Mouse (Mus musculus) left cerebral cortex, adult 18-20 months (tissue): Measurements from ENCODE around the gene Zfp523. TPM values are rescaled to one million over a fixed set of nuclear protein-coding genes. Genes with fewer than 3 reads are reported as not detected.

ENCODE experiments used
- DNase-seq, 2 experiments: peaks; one replicate each; pipeline ENCODE4 v3.0.0; 2021 to 2022; ENCODE audit warnings: low spot score in 2 of 2, mixed read lengths in 1 of 2
- total RNA-seq, 2 experiments: library from RNA; stranded (reverse); gene quantifications; 2 replicates each; pipeline ENCODE4 v1.2.3; 2021

Gene Zfp523
- total RNA-seq, 2 experiments from 2014 or later: 111 to 116 TPM

DNA sequence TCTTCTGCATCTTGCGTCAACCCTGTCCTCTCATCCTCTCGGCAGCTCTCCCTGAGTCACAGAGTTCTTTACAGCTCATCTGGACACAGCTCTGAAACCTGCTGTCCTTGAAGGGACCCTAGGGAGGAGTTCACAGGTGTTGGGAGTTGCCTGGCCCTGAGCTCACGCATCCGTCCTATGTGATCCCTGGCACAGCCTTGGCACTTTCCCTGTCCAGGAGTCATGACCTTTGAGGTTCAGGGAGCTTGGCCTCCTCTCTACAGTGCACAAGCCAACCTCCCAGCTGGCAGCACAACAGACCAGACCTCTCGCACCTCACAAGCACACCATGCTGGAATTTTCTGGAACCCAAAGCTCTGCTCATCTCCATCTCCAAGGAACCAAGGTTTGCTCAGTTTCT is 63.9 kb downstream of the Zfp523 start:
- DNase-seq: no peak

DNA sequence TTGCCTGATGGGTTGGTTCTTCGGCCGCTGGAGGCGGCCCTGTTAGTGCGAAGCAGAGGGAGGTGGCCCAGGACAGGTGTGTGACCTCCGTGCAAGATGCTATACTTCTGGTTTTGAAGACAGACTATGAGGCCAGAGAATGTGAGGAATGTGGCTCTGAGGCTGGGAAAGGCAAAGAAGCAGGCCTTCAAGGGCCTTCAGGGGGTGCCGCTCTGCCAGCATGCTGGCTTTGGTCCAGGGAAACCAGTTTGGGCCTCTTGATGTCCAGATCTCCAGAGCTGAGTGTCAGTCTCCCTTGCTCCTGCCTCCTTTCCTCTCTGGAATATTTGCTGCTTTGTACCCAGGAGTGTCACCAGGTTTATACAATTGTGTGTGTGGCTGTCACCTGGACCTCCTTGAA is 65.4 kb downstream of the Zfp523 start:
- DNase-seq: no peak

DNA sequence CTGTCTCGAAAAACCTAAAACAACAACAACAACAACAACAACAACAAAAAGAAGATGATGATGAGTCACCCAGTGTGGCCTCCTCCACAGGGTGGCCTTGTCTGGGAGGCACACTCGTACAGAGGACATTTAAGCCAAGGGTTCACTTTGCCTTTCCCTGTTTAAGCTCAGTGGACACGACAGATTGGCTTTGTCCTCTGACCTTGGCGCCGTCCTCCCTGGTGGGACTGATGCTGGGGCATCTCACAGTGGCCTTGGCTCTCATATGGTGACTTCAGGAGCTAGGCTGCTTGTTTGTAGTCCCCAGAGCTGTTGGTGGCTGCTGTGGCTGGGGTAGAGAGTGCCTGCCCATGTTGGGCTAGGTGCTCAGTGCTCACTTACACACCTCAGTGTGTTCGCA is 67.3 kb downstream of the Zfp523 start:
- no peak for DNase-seq

DNA sequence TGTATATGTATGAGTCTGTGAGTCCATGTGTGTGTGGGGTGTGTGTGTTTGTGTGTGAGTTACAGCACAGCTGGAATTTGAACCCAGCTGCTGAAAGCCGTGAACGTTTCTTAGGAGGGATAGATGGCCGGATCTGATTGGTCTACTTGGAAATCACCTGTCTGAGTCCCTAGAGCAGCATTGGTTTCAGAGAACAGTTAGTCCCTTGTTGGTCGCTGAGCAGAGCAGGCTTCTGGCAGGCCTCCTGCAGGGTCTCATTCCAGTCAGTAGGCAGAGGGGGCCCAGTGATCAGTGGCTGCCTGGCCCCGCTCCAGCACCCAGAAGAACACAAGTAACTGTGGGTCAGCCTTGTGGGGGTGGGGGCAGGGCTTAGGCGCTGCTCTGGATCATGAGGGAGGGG is 67.8 kb downstream of the Zfp523 start:
- DNase-seq: no peak

DNA sequence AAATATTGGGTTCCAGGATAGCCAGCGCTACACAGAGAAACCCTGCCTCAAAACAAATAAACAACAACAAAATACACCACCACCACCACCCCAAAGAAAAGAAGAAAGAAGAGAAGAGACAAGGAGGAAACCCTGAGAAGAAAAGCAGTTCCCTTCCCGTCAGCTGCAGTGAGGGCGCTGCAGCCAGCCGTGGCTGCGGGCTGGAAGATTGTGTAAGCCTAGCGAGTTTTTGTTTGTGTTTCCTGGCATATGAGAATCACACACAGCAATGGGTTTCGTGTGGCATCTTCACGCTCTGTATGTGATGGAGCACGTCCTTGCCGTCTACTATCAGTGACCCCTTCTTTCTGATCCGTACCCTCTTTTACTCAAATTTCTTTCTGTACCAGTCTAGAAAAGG is 69.7 kb downstream of the Zfp523 start:
- no peak for DNase-seq

DNA sequence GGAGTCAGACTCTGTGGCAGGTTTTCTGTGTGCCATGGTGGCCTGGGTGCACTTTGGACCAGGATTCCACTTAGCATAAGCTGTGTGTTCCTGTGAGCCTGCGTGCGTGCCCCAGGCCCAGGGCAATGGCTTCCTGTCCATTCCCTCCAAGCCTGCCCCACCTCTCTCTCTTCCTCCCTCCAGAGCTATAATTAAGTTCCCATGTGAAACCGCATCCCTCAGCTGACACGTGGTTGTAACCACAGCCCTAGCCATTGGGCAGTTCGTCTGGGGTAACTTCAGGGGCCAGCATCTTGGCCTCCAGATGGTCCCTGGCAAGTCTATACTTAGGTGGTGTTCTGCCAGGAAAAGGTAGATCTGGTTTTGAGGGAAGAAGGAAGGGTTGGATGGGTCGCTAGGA is 70.7 kb downstream of the Zfp523 start:
- no peak for DNase-seq

DNA sequence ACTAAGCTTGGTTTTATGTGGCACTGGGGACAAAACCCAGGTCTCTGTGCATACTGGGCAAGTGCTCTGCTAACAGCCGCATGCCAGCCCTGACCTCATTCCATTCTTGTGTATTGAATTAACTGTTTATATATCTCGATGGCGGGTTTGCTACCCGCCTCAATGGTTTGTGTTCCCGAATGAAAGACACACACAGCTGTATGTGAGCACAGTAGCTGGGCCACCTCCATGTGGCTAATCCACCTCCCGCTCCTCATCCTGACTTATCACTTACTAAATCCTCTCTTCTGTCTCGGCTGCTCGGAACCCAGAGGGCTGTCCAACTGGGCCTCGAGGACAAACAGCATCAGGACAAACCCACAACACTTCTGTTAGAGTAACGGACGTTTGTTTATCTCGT is 72.1 kb downstream of the Zfp523 start:
- no peak for DNase-seq

DNA sequence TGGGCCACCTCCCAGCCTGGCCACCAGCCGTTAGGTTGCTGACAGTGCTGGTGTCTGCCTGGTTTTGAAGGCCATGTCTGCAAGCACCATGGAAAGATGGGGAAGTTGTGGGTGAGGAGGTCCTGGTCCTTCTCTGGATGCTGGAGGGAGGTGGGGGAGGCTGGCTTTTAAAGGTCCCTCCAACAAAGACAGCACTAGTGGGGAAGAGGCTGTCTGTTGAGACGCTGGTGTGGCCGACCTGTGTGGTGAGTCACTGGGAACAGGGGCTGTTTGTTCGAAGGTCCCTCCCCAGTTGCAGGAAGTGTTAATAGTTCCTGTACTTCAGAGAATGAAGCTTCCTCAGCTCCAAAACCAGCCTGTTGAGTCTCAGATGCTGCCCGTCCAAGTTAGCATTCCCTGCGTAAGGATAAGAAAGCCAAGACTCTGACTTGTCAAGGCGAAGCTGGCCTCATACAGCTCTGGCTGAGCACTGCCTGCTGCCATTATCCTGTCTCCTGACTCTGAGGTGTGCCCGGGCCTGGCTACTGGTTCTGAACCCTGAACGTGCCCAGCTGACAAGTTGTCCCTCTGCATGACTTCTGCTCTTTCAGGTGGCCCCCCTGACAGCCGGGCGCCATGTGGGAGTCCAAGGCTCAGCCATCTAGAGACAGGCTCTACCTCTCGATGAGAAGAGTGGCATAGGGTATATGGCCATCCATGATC is 74.8 kb downstream of the Zfp523 start:
- DNase-seq: no peak

DNA sequence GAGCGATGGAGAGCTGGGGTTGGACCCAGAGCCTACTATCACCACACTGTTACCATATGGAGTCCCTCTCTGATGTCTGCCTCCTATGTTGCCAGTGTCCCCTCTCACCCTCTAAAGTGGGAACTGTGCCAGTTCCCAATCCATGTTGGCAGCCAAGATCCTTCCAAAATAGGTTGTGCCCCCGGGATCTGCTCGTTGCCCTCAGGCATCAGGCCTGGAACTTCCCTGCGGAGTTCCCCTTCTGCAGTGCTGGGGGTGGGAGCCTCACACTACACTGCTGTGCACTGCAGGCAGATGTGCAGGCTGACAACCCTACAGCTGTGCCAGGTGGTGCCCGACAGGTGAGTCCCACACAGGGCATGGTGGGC is 75.3 kb downstream of the Zfp523 start:
- DNase-seq: no peak

DNA sequence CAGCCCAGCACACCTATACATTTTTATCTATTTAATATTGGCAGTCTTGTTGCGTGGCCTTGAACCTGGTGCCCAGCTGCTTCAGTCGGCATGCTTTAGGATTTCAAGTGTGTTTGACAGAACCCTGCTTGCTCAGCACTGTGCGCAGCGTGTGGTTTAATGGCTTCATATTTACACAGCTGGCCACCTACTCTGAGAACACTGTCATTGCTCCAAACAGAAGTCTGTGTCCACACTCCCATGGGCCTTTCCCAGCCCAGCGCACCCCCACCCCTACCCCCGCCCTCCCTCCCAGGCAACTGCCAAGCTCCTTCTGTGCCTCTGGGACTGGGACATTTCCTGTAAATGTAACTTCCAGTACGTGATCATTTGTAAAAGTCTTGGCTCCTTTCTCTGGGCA is 76.3 kb downstream of the Zfp523 start:
- no peak for DNase-seq

DNA sequence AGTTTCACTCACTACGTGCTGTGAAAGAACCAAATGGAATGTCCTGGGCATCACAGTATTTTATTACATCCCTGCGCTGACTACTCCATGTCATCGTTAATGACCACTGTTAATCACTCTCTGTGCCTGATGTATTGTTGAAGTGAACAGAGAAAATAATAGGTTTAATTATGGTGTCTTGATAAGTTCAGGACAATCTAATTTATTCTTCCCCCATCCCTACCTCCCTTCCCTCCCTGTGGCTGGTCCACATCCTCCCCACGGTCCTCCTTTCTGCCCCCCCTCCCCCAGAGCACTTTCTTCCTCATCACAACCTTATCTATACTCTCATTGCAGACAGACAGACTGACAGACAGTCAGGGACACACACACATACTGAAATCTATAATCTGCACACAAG is 77.9 kb downstream of the Zfp523 start:
- DNase-seq: no peak

Other genes with a start within 250 kb of the Zfp523 start
- gene Tcp11, start 96.5 kb upstream of the Zfp523 start, total RNA-seq: 1 to 10 TPM in 1 of 2 experiments, under 1 TPM in 1; 0.68 to 1.1 TPM
- 1 to 10 TPM; 2.8 to 2.9 TPM for gene Scube3, start 35.0 kb upstream of the Zfp523 start, total RNA-seq
- gene Def6, start 30.6 kb downstream of the Zfp523 start, total RNA-seq: 1 to 10 TPM; 3.1 to 4.1 TPM
- 10 to 100 TPM; 27.9 to 28.6 TPM for gene Ppard, start 55.6 kb downstream of the Zfp523 start, total RNA-seq
- 10 to 100 TPM; 25.4 to 25.5 TPM for gene Fance, start 136.4 kb downstream of the Zfp523 start, total RNA-seq
- gene Rpl10a, start 151.3 kb downstream of the Zfp523 start, total RNA-seq: 100 to 1,000 TPM; 322 to 334 TPM
- gene Tead3, start 173.7 kb downstream of the Zfp523 start, total RNA-seq: 1 to 10 TPM; 2.3 to 2.5 TPM
- gene Tulp1, start 188.1 kb downstream of the Zfp523 start, total RNA-seq: not detected